Mouse (Mus musculus) stomach, postnatal 0 days (tissue): ENCODE results near the gene Gm28729.

Source experiments
- CTCF ChIP-seq: IDR thresholded peaks from 2 replicates; pipeline ENCODE4 v1.5.1; 2016; ENCODE audit warnings: antibody characterized with exemption, low read depth, mild to moderate bottlenecking, moderate library complexity
- EP300 ChIP-seq: optimal IDR thresholded peaks from 2 replicates; pipeline ENCODE3; 2016; ENCODE audit warnings: antibody characterized with exemption

- TF ChIP-seq CTCF (no peak), EP300 (no peak)
These were observed 42.0 kb downstream of the Gm28729 start for GRCm38 (mm10) chr9:96483028-96483427.
